ENCODE assay signal across 14 mouse cellular contexts in genomic region chr9:94869023-94869799, GRCm38 (mm10).
DNase-seq lines count a peak whose midpoint lies in the region; ATAC-seq and TF ChIP-seq lines count a peak whose summit lies in the region.
"Had no signal": no experiment of that assay in that cellular context is flagged by ENCODE, and none has a peak within 500 bp of the region (broad histone marks: within the 10 kb centered on the region; RNA-seq: fewer than 3 reads in every experiment).

No protein-coding gene starts in this region.

- DNase-seq in gastrocnemius, adult 18-20 months (ENCODE audit: low spot score) = peak; percentile 3
- DNase-seq in gastrocnemius, postnatal 25 days = no peak
- DNase-seq in lung, postnatal 25 days (ENCODE audit: low spot score) = peak; percentile 1
- DNase-seq in lung, postnatal 36 days = no peak
- peak; percentile 62 for DNase-seq in forebrain, embryonic 14.5 days (ENCODE audit: low spot score)
- no peak for DNase-seq in stomach, postnatal 0 days (ENCODE audit: low spot score)
- DNase-seq in left cerebral cortex, postnatal 25 days (ENCODE audit: low spot score in 2 of 2) = no peak
- DNase-seq in left cerebral cortex, adult 8-10 months (ENCODE audit: low spot score in 2 of 2) = no peak
- DNase-seq: cerebellum, adult 18-20 months; heart, postnatal 4 days; kidney, adult 2 months; liver, embryonic 13.5 days; right cerebral cortex, postnatal 25 days had no signal

- H3K27me3 ChIP-seq in forebrain, embryonic 14.5 days (replicated peaks; ENCODE audit: control insufficient read depth, insufficient read depth, low read length) = no peaks in the 10 kb centered on the region
- H3K27me3 ChIP-seq in stomach, postnatal 0 days (ENCODE audit: control insufficient read depth, insufficient read depth, low read length) = no peaks in the 10 kb centered on the region
- H3K27me3 ChIP-seq: CH12.LX; liver, embryonic 13.5 days had no signal

- H3K9ac ChIP-seq in forebrain, embryonic 14.5 days (ENCODE audit: low read length) = no peak overlapping the region
- H3K9ac ChIP-seq in stomach, postnatal 0 days (ENCODE audit: low read length) = no peak overlapping the region
- H3K9ac ChIP-seq: liver, embryonic 13.5 days had no signal

- intact Hi-C loops in left cerebral cortex, postnatal 25 days (cut with DNase I) = no loop called here

- no peaks in the 10 kb centered on the region for H3K4me1 ChIP-seq in forebrain, embryonic 14.5 days (ENCODE audit: control insufficient read depth, insufficient read depth, low read length)
- no peaks in the 10 kb centered on the region for H3K4me1 ChIP-seq in stomach, postnatal 0 days (replicated peaks; ENCODE audit: control insufficient read depth, insufficient read depth)
- H3K4me1 ChIP-seq: liver, embryonic 13.5 days had no signal

- no peak overlapping the region for H3K4me3 ChIP-seq in forebrain, embryonic 14.5 days (ENCODE audit: low read depth, low read length)
- no peak overlapping the region for H3K4me3 ChIP-seq in stomach, postnatal 0 days (ENCODE audit: low read depth, low read length)
- H3K4me3 ChIP-seq: liver, embryonic 13.5 days had no signal

- TF ChIP-seq CTCF in stomach, postnatal 0 days (IDR thresholded peaks at IDR 0.05; ENCODE audit: low read depth) = peak; percentile 36

- no peak for TF ChIP-seq EP300 in stomach, postnatal 0 days (optimal IDR thresholded peaks at IDR 0.05)

- no peaks in the 10 kb centered on the region for H3K36me3 ChIP-seq in forebrain, embryonic 14.5 days (ENCODE audit: control insufficient read depth, insufficient read depth, low read length)
- no peaks in the 10 kb centered on the region for H3K36me3 ChIP-seq in stomach, postnatal 0 days (ENCODE audit: control insufficient read depth, insufficient read depth, low read length)
- H3K36me3 ChIP-seq: liver, embryonic 13.5 days had no signal

- 24% methylated on average over 4 of the region's 4 CpGs for WGBS in forebrain, embryonic 14.5 days
- 68% methylated on average over 4 of the region's 4 CpGs for WGBS in stomach, postnatal 0 days

- peak; percentile 76; the same call in 1 of the 2 replicates for ATAC-seq in forebrain, embryonic 14.5 days
- ATAC-seq in stomach, postnatal 0 days (ENCODE audit: low FRiP score, low TSS enrichment) = no peak

- no peaks in the 10 kb centered on the region for H3K9me3 ChIP-seq in forebrain, embryonic 14.5 days (replicated peaks; ENCODE audit: control insufficient read depth, low read length)
- no peaks in the 10 kb centered on the region for H3K9me3 ChIP-seq in stomach, postnatal 0 days (ENCODE audit: control insufficient read depth, low read length)
- H3K9me3 ChIP-seq: liver, embryonic 13.5 days had no signal

- H3K4me2 ChIP-seq in forebrain, embryonic 14.5 days (ENCODE audit: low read length) = no peak overlapping the region
- H3K4me2 ChIP-seq in stomach, postnatal 0 days (replicated peaks; ENCODE audit: low read depth) = no peak overlapping the region
- H3K4me2 ChIP-seq: liver, embryonic 13.5 days had no signal

- H3K27ac ChIP-seq in forebrain, embryonic 14.5 days (ENCODE audit: low read depth, low read length) = no peak overlapping the region
- no peak overlapping the region for H3K27ac ChIP-seq in stomach, postnatal 0 days (replicated peaks)
- H3K27ac ChIP-seq: liver, embryonic 13.5 days had no signal

Comparison
In these comparisons a context has a peak if more than half of its experiments do, and no peak if none do; other contexts are left out.
1. DNase-seq: peak in gastrocnemius, adult 18-20 months (single experiment), lung, postnatal 25 days (single experiment) and forebrain, embryonic 14.5 days (single experiment); none in gastrocnemius, postnatal 25 days (single experiment), lung, postnatal 36 days (single experiment), stomach, postnatal 0 days (single experiment), left cerebral cortex, postnatal 25 days (0 of 2) and left cerebral cortex, adult 8-10 months (0 of 2).